Mouse (Mus musculus) T-helper 17 cell (primary cell): ENCODE results near the gene Gm12166.
"Not testable (repeated sequence)": the region's sequence is repeated elsewhere in the genome, so short reads cannot be mapped to it uniquely, and the experiment has no call there.

Experiments
- in situ Hi-C, 2 experiments: fragments of 300-600 bp; cut with MboI, MseI; formaldehyde crosslinking; loops; 1 replicate in 1 of 2; 2 replicates in 1 of 2; pipeline ENCODE4 v1.15.1; 2025; ENCODE audit warnings: high pct_unique_total_duplicates in 2 of 2

Gm12166 gene

DNA sequence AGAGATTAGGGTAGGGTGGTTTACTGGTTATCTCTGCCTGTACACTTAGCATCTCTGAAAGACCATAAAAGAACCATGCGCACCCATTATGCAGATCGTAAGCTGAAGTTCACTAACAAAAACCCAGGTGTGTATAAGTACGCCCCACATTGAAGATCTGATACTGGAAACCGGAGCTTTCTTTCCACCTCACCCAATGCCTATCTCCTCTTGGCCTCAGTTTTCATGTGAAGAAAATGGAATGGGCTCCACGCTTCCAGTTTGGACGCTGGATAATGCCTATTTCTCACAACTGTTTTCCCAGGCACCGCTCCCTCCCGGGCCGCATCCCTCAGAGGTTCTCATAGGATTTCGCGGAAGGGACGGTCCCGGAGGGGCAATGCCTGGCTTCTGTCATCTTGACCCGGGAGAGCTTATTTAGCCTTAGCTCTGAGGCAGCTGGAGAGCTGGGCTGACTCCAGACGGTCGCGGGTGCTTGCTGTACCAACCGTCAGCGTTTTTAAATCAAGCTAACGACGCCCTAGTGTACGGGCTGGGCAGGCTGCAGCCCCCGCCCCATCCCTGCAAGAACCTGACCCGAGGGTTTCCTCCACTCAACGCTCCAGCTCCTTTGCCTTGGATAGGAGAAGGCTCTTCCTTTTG is 4.8 kb upstream of the Gm12166 start:
- in situ Hi-C loops: loop anchor here (5.0 kb wide), 1 partner anchor 70 kb away; no protein-coding TSS in a partner anchor

DNA sequence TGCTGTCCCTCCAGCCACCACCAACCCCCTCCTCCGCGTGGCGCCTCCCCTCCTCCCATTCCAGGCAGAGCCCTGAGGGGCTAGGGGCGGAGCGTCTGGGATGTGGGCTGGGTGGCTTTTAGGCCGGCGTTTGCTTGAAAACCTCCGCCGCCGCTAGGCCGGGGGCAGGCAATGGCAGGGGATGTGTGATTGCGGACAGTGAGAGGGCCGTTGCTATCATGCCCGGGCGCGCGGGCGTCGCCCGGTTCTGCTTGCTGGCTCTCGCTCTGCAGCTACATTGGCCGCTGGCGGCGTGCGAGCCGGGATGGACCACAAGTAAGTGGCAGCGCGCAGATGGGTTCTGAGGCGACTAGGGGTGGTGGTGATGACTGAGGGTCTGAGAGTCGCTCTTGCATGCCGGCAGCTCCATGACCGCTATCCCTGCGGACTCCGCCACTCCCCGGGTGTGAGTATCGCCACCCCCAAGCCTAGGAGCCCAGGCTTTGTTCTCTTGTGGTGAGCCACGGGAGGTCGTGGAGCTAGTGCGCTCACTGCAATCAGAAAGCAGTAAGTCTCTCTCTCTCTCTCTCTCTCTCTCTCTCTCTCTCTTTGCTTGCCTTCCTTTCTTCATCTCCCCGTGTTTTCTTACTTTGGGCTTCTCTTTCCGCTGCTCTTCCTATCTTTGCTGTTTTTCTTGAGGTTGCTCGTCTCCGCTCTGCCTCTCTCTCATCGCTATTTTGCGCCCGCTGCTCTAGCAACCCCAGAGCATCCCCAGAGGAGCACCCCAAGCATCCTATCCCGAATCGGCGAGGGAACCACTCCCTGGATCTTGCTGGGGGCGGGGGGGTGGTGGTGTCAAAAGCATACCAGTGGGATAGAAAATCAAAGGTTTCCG is 4.0 kb upstream of the Gm12166 start, which contains the start of gene Adam19:
Adam19 (plus strand) TSS at position 97 of the 874 bp plus-strand sequence.
- in situ Hi-C loops: loop anchor here (5.0 kb wide), 1 partner anchor 71 kb away; no protein-coding TSS in a partner anchor

DNA sequence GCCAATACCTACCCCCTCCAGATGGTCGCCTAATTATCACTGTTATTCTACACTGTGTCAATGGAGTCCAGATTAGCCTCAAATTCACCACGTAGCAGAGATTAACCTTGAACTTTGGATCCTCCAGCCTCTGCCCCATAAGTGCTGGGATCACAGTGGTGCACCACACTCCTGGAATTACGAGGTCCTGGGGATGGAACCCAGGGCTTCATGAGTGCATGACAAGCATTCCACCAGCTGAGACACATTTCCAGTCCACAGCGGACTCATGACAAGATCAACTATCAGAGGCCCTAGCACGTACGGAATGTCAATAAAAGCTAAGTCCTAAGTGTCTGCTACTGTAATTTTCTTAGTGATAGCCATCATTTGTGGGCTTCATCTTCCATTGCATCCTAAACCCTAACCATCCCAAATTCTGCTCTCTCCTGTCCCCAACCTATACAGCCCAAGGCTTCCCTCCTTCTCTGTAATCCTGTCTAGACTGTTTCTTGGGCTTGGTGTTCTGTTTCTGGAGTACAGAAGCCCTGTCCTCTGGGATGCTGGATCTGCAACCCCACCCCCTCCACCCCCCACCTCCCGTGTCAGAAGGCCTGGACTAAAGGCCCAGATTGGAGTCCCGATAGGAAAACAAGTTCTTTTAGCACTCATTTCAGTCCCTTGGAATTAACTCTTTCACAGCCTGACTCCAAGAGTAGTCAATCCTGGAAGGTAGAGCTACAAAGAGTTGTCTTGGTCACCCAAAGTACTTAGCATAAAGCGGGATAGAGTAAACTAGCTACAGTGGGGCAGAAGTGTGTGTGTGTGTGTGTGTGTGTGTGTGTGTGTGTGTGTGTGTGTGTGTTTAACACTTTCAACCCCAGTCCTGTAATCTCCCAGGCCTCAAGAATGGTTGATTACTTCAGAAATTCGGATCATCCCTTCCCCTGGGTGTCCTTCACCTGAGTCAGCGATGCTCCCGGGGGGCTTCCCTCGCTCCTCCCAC is 3.1 kb upstream of the Gm12166 start:
- in situ Hi-C loops: loop anchor here (5.0 kb wide), 1 partner anchor 72 kb away; no protein-coding TSS in a partner anchor

DNA sequence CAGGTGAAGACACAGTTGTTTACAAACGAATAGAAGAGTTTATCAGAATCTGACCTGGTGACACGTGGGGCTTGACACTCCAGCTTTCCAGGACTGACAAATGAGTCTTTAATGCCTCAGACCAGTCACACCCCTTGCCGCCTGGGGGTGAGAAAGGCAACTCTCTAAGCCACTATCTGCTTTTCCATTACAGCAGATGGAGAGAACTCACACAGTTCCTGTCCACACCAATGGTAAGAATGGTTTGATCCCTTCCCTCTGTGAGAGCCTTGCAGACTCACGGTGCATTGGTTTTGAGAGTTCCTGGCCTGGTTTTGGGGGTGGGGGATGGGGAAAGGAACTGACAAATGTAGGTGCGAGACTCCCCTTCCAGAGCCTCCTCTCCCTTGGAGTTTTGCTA is 2.2 kb upstream of the Gm12166 start:
- in situ Hi-C loops: no loop called here

DNA sequence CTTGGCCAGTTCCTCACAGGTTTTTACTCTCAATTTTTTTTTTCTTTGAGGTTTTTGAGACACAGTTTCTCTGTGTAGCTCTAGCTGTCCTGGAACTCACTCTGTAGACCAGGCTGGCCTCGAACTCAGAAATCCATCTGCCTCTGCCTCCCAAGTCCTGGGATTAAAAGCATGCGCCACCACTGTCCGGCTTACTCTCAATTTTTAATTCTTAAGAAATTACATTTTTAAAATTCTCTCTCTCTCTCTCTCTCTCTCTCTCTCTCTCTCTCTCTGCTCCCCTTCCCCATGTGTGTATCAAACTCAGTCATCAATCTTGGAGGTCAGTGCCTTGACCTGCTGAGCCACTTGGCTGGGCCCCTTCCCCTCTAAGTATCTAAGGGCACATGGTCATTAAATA is 1.3 kb upstream of the Gm12166 start:
- in situ Hi-C loops: not testable (repeated sequence)

DNA sequence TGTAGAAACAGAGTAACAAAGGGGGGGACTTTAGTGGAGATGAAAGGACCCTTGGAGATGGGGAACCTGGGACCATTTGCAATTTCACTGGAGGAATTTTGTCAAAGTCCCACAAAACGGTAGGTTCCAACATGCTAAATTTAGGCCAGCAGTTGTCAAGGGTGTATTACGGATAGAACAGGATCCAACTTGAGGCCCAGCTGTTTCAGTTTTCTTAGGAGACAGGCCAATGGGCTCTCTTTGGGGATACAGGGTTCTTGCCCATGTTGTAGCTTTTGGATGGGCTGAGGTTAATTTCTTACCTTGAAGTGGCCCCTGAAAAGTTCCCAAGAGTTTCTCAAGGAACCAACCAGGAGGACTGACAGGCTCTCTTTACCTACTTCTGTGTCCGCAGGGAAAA is 4.9 kb downstream of the Gm12166 start:
- in situ Hi-C loops: loop anchor here in 1 of 2 experiments (10.0 kb wide), 1 partner anchor 158 kb away; no protein-coding TSS in a partner anchor

DNA sequence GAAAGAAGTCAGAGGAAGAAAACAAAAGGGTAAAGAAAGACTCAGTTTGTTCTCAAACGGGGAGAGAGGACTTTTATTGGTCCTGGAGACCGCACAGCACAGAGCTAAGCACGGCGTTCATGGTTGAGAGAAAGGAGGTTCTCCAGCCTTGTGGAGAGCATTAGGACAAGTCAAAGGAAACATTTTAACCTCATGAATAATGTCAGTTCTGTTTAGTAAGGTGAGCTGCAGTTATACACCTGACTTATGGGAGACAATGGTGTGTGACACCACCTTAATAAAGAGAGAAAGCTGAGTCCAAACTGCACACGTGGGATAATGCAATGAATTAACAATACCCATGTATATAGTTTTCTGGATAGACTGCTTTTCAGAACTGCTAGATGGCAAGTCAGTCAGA is 7.3 kb downstream of the Gm12166 start:
- in situ Hi-C loops: loop anchor here in 1 of 2 experiments (10.0 kb wide), 1 partner anchor 160 kb away; no protein-coding TSS in a partner anchor

DNA sequence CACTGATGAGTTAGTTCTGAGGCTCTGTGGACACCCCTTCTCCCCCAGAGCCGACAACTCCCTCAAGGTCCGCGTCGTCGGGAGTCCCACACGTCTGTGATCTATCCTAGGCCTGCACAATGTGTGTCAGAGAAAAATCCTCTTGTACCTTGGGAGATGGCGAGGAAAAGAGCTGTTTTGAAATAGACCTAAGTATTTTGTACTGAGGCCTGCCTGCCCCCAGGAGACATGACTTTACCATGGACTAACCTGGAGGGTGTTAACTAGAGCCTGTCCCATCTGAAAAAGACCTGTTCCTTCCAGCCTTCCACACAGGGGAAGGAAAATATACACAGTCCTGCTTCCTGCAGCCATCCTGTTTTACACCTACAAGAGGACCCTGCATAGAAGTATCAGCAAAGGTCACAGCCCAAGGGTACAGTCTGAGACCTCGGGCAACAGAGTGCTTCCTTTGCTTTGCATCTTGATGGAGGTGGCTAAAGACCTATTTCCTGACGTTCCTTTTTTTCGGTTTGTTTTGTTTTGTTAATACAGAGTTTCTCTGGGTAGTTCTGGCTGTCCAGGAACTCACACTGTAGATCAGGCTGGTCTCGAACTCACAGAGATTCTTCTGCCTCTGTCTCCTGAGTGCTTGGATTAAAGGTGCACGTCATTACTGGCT is 10.4 kb downstream of the Gm12166 start:
- in situ Hi-C loops: loop anchor here in 1 of 2 experiments (10.0 kb wide), 1 partner anchor 163 kb away; no protein-coding TSS in a partner anchor

DNA sequence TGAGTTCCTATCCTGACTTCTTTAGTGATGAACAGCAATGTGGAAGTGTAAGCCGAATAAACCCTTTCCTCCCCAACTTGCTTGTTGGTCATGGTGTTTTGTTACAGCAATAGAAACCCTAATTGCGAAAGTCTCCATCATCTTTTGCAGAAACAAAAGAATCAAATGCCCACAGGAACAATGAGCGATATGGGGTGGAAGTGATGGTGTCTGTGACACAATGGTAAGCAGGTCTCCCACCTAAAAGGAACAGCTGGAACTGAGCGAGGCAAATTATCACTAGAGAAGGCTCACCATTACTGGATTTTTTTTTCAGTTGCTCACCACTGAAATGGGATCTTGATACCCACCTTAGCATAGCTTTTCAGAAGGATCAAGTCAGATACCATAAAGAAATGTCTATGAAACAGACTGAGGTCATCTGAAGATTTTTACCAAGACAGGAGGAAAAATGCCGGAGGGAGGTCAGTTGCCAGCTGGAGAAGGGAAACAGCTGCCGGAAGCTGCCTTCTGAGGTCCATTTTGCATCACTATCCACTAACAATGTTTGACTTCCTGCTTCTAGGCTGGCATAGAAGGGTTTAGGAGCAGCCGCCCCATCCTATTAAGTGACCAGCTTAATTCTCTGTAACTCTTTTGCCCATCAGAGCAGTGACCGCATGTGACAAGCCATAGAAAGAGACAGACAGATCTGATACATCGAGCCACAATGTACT is 11.1 kb downstream of the Gm12166 start:
- in situ Hi-C loops: loop anchor here in 1 of 2 experiments (10.0 kb wide), 1 partner anchor 164 kb away; no protein-coding TSS in a partner anchor

DNA sequence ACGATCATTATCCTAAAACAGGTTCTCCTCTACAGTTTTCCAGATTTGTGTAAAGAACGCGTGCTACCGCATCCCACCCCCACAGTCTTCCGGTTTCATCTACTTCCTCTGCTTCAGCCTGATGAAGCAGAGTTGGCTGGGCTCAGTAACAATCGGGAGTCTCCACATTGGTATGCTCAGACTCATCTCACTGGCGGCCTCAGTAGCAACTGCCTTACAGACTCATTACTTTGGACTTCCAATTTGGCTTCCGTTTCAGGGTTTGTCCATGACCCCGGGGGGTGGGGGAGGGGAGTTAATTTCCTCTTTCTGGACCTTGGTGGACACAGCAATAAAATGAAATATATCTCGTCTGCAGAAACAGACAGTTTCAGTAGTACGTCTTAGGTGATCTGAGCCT is 12.8 kb downstream of the Gm12166 start:
- in situ Hi-C loops: loop anchor here in 1 of 2 experiments (10.0 kb wide), 1 partner anchor 175 kb away; no protein-coding TSS in a partner anchor

DNA sequence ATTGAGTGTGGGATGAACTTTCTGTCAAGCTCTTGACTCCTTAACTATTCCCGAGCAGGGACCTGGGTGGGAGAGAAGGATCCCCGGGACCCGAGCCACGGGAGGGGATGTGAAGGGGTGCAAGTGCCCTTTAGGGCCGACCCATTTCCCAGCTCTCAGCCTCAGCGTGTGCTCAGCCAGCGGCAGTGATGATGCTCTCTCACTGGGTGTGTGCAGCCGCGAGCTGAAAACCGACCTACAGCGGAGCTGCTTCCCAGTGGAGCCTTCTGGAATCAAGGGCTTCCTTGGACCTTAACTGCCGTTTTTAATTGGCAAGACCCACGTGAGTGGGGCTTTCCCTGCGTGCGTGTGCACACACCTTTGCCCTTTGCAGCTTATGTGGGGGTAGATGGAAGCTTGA is 13.2 kb downstream of the Gm12166 start:
- in situ Hi-C loops: loop anchor here in 1 of 2 experiments (10.0 kb wide), 1 partner anchor 176 kb away; no protein-coding TSS in a partner anchor

DNA sequence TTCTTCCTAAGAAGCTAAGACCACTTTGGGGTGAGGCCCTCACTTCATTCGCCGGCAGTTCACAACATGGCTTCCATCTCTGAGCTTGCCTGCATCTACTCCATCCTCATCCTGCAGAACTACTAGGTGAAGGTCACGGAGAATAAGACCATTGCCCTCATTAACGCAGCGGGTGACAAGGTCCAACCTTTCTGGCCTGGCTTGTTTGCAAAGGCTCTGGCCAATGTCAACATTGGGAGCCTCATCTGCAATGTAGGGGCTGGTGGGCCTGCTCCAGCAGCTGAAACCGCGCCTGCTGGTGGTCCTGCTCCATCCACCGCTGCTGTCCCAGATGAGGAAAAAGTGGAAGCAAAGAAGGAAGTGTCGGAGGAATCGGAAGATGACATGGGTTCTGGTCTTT is 15.7 kb downstream of the Gm12166 start:
- in situ Hi-C loops: loop anchor here in 1 of 2 experiments (10.0 kb wide), 1 partner anchor 178 kb away; no protein-coding TSS in a partner anchor

DNA sequence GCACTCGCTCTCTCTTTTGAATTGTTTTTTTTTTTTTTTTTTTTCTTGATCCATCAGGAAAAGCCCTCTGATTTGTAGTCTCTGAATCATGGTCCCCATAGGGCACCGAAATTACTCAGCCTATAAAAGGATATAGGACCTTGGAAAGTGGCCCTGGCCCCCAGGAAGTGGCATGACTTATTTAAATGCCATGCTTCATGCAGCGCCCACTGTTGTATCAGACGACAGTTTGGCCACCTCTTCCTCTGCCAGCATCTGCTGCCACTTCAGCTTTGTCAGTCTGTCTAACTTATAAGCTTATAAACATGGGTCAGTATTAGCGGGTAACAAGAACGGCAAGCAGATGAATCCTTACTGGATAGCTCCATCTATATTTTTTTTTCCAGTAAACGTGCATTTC is 19.2 kb downstream of the Gm12166 start:
- in situ Hi-C loops: loop anchor here in 1 of 2 experiments (10.0 kb wide), 1 partner anchor 182 kb away; no protein-coding TSS in a partner anchor

DNA sequence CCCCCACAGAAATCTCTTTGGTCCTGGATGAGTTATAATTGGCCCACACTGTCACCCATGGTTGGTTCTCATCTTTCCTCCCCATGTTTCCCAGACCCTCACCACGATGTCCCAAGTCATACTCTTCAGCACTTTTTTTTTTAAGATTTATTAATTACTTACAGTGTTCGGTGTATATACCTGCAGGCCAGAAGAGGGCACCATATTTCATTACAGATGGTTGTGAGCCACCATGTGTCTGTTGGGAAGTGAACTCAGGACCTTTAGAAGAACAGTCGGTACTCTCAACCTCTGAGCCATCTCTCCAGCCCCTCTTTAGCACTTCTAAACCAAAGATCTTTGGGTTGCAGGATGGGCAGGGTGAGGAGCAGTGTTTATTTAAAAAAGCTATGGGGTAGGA is 20.7 kb downstream of the Gm12166 start:
- in situ Hi-C loops: loop anchor here in 1 of 2 experiments (10.0 kb wide), 1 partner anchor 183 kb away; no protein-coding TSS in a partner anchor

DNA sequence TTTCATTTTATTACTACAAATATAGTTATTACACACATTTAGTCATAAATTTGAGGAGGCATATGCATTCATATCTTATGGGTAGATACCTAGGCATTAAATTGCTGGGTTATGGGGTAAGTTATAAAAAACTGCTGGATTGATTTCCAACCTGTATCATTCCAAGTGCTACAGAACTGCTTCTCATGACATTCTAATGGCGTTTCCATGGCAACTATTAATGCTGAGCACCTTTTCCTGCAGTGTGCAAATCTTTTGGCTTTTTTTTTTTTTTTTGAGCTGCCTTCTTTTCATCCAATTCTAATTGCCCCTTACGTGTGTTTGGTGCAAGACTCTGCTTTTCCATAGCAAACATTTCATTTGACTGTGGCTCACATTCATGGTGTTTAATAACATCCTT is 22.1 kb downstream of the Gm12166 start:
- in situ Hi-C loops: loop anchor here in 1 of 2 experiments (10.0 kb wide), 1 partner anchor 185 kb away; no protein-coding TSS in a partner anchor

DNA sequence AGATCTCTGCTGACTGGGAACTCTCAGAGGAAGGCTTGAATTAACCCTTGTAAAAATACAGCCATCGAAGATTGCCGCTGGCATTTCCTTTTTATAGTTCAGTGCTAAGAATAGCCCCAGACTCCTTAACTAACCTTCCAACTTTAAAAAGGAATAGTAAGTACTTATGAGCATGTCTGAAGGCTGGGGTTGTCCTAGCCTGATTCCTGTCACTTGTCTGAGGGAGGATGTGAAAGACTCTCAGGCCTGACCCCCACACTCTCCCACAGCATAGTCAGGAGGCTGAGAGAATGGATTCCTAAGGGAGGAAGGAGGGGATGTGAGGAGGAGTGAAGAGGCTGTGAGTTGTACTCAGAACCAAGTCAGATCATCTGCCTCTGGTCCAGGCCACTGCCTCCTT is 22.6 kb downstream of the Gm12166 start:
- in situ Hi-C loops: no loop called here

DNA sequence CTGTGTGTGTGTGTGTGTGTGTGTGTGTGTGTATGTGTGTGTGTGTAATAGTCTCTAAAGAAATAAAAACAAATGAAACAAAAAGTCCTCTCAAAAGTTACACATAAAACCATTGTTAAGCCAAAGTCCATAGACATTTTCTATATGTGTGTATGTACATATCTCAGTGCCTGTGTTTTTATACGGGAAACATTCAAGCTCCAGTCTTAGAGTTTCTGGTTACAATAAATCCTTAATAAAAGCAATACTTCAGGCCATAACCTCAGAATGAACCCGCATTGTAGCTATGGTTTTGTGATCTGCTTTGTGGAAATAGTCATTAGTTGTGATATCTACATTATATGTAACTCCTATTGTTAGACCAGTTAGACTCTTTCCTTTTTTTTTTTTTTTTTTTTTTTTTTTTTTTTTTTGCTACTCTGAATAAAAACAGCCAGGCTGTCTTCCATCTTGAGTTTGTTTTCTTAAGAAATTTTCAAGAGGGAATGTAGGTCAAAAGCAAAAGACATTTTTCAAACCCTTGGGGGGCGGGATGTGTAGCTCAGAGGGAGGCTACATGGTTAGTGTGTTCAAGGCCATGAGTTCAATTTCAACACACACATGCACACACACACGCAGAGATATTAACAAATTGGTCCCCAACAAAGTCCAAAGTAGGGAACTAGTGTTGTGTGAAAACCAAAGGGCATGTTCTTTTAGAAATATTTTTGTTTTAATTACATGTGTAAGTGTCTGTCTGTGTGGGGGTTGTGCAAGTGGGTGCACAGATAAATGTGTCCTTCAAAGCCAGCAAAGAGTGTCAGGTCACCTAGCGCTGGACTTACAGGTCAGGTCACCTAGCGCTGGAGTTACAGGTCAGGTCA is 23.9 kb downstream of the Gm12166 start:
- in situ Hi-C loops: no loop called here

DNA sequence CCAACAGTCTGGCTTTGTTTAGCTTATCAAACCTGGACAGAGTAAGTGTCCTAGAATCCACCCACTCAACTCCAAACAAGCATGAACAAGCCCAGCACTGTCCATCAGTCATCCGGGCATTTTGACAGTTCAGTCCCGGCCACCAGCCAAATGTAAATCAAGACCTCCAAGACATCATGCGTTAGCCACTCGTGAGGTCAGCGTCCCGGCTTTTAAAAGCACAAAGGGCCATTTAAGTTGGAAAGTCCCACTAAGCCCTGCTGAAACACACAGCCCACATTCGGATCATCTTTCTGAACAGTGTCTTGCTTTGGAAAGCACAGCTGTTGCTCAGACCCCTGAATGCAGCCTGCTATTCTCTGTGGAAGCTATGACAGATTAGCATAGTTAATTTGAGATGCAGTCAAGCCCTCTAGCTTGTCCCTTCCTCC is 26.1 kb downstream of the Gm12166 start:
- in situ Hi-C loops: no loop called here
